Mouse (Mus musculus): ENCODE measurements around the gene Ankrd52.

Gene Ankrd52

DNA sequence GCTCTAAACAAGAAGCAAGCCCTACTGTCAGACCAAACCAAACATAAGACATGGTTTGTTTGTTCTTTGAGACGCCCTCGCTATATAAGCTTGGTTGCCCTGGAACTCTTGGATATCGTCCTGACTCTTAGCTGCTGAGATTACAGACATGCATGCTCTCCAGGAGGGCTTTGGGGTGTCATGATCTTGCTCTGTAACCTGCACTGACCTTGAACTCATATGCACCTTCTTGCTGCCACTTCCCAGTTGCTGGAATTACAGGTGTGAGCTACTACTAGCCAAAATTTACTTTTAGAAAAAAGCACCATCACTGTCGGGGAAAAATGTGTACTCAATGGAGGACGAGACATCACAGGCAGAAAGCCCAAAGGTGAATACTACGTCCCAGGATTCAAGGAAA is 7.3 kb upstream of the Ankrd52 start:
- no peak for DNase-seq (ENCODE audit: low read depth, low spot score)

DNA sequence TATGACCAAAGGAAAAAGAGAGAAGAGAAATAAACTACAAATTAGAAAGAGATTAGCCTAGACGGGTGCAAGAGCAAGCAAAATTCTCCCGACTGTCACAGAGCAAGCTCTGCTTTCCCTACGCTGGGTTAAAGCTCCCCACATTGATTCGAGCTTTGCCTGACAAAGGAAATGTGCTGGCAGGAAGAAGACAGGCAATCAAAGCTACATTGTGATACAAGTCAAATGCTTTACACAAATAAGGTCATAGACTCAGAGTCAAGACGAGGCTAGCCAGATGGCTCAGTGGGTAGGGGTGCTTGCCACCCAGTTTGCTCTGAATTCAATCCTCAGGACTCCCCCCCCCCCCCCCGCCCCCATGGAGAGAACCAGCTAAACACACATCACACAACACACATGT is 6.9 kb upstream of the Ankrd52 start:
- DNase-seq (ENCODE audit: low read depth, low spot score) = peak; percentile 15

DNA sequence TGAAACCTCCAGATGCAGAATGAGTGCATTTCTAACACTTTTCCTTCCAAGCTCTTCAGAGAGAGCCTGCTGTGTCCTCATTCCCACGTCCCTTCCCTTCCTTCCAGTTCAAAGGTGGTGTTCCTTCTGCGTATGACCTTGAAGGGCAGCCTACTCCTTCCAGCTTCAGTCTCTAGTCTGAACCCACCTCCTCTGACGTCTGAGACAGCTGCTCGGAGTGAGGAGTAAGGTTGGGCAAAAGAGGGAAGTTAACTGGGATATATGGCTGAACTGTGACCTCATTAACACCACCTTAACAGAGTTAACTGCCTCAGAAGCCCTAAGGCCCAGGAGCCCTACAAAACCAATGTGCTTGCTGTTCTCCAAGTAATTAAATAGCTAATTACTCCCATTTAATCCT is 6.3 kb upstream of the Ankrd52 start:
- no peak for DNase-seq (ENCODE audit: low read depth, low spot score)

DNA sequence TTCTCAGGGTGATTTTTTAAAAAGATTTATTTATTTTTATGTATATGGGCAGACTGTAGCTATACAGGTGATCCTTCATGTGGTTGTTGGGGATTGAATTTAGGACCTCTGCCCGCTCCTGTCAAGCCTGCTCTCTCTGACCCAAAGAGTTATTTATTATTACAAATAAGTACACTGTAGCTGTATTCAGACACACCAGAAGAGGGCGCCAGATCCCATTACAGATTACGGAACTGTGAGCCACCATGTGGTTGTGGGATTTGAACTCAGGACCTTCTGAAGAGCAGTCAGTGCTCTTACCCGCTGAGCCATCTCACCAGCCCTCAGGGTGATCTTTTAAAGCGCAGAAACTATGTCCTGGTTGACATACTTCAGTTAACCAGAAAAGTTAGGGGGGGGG is 4.8 kb upstream of the Ankrd52 start:
- DNase-seq (ENCODE audit: low read depth, low spot score) = no peak

DNA sequence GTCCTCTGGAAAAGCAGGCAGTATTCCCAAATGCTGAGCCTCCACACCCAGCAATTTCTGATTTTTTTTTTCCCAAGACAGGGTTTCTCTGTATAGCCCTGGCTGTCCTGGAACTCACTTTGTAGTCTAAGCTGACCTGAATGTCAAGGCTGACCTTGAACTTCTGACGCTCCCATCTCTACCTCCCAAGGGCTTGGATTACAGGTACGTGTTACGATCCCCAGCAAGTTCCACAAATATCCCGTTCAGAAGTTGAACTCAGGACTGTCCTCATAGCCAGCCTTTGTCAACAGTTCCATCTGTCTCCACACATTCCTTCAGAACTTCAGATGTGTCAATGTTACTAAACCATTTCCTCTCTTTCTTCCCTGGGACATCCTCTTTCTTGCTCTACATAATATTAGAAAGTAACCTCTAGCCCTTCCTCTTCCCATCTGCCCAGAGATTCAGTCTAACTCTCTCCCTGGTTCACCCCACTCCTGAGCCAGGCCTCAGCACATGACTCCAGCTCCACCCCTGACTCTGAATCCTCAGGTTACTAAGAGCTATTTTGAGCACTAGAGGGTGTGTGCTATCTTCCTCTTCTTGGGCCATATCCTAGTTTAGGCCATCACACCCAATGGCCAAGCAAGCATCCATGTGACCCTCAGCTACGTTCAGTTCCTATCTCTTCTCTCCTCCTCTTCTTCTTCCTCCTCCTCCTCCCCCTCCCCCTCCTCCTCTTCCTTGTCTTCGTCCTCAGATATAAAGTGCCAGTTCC is 3.7 kb upstream of the Ankrd52 start:
- no peak for DNase-seq (ENCODE audit: low read depth, low spot score)

DNA sequence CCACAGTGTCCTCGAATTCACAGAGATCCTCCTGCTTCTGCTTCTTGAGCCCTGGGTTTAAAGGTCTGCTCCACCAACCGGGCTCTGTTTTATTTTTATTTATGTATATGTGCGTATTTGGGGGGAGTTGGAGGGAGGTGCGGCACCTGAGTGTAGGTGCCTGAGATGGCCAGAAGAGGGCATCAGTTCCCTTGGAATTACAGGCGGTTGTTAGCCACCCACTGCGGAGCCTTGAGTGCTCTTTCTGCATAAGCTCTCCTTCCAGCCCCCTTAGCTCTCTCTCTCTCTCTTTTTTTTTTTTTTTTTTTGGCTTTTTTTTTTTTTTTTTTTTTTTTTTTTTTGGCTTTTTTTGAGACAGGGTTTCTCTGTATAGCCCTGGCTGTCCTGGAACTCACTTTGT is 2.5 kb upstream of the Ankrd52 start:
- DNase-seq (ENCODE audit: low read depth, low spot score) = no peak

DNA sequence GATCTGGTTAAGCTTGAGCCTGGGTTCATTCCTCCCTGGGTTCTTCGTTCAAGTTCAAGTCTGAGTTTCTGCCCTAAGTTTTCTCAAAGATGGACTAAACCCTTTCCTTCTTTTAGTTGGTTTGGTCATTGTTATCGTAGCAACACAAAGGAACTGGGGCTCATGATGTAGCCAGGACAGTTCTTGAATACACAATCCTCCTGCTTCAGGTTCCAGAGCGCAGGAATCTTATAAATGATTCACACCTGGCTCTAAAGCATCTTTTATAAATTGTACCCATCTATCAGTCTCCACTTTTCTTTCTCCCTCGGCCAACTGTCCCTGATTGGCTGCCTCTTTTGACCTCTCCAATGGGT is 838 bp upstream of the Ankrd52 start:
- DNase-seq (ENCODE audit: low read depth, low spot score) = no peak

DNA sequence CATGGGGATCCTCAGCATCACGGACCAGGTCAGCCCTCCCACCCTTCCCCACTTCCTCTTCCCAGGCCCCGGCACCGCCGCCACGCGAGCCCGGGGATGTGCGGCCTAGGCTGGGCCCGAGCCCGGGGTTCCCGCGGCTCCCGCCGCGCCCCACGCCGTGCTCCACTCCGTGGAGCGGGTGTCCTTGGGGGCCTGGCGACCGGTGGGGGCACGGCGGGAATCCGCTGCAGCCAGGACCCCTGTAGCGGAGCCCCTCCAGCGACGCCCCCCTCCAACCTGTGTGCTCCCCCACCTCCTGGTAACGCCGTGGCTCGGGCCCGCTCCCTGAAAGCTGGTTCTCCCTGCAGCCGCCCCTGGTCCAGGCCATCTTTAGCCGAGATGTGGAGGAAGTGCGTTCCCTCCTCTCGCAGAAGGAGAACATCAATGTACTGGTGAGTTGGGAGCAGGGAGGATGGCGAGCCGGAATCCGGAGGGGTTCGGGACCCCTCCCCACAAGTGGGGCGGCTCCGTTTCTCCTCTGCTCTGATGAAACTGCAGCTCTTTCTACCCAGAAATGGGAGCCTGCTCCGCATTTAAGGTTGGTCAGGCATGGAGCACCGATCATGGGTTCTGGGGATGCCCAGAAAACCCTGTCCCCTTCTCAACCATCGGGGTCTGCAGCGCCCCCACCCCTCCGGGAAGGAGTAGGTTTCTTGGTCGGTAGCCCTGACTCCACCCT is 466 bp downstream of the Ankrd52 start:
- DNase-seq (ENCODE audit: low read depth, low spot score) = no peak

DNA sequence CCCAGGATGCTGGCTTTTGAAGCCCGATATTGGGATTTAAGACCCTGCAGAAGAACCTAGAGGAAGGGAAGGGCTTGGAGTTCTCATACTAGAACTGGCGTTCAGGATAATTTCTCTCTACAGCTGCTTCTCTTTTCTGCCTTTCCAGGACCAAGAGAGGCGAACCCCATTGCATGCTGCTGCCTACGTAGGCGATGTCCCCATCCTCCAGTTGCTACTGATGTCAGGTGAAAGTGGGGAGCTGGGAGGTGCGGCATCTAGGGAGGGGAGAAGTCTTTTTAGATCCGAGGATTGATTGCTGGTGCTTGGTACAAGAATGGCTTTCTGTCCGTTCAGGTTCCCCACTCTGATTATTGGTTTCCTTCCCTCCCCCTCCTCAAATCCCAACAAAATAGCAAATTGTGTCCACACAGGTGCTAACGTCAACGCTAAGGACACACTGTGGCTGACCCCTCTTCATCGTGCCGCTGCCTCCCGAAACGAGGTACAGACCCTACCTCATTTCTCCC is 1.1 kb downstream of the Ankrd52 start:
- DNase-seq (ENCODE audit: low read depth, low spot score) = peak; percentile 61

DNA sequence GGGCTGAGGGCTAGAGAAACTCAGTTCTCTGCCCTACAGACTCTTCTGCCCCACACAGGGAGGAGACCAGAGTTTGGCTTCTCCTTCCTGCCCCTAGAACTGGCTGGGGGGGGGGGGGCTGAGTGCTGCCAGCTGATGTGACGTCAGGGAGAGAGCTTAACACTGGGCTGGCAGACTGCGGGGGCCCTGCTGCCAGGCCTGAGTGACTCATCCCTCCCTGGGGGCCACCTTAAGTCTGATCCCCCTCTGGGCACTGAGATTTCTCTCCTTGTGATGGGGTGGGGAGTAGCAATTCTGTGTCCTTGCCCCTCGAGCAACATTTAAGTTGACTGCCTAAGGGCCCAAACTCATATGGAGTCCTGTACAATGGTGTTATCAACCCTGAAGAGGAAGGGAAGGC is 1.5 kb downstream of the Ankrd52 start:
- DNase-seq (ENCODE audit: low read depth, low spot score) = peak; percentile 79

DNA sequence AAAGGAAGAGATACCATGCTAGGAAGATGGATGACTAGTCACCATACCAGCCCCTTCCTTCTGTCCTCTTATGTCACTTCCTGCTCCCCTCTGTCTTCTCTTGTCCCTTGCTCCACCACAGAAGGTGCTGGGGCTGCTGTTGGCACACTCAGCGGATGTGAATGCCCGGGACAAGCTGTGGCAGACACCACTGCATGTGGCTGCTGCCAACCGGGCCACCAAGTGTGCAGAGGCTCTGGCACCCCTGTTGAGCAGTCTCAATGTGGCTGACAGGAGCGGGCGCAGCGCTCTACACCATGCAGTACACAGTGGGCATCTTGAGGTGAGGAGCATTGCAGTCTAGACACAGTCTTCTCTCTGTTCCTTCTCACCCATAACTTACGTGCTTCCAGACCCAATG is 2.3 kb downstream of the Ankrd52 start:
- DNase-seq (ENCODE audit: low read depth, low spot score) = peak; percentile 49

DNA sequence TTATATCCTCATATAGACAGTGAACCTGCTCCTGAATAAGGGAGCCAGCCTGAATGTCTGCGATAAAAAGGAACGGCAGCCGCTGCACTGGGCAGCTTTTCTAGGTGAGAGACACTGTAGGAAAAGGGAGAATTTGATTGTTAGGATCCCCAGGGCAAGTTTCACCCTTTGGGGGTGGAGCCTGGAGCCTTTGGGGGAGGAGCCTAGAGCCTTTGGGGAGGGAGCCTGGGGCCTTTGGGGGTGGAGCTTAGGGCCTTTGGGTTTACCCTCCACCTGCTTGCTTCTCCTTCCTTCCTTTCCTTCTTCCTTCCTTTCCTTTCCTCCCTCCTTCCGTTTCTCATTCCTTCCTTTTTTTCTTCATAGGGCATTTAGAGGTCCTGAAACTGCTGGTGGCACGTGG is 3.6 kb downstream of the Ankrd52 start:
- DNase-seq (ENCODE audit: low read depth, low spot score) = no peak

DNA sequence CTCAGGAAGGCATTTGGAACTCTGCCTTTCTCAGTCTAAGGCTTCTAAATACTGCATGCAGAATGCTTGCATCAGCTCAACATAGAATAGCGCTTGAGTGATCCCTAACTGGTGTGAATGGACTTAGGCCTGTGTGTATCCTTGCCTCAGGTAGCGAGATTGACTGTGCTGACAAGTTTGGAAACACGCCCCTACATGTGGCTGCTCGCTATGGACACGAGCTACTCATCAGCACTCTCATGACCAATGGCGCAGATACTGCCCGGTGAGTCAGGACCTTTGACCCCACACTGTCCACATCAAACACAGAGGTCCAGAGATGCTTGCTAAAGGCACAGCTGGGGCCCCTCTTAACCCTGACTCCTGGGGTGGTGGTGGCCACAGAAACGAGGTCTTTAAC is 5.6 kb downstream of the Ankrd52 start:
- DNase-seq (ENCODE audit: low read depth, low spot score) = no peak

DNA sequence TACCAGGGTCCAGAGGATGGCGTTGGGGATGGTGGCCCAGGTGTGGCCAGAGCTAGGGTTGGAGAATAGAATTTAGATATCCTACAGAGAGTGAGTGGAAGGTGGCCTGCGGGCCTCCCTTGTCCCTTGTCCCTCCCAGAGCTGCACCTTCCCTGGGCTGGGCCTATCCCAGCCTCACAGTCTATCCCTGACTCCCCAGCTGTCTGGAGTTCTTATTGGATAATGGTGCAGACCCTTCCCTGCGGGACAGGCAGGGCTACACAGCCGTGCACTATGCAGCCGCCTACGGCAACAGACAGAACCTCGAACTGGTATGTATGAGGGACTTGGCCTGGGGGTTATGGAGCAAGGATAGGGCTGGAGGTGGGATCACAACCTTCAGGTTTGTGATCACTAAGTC is 9.0 kb downstream of the Ankrd52 start:
- no peak for DNase-seq (ENCODE audit: low read depth, low spot score)

DNA sequence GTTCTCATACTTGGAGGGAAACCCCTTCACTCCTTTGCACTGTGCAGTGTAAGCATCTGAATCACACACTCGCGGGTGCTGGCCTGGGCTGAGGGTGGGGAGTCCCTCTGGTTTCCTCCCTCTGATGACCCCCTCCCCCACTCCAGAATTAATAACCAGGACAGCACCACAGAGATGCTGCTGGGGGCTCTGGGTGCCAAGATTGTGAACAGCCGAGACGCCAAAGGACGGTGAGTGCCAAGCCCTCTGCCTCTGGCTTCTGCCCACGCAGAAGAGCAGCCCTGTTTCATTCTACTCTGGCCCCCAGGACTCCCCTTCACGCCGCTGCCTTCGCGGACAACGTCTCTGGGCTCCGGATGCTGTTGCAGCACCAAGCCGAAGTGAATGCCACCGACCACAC is 12.0 kb downstream of the Ankrd52 start:
- no peak for DNase-seq (ENCODE audit: low read depth, low spot score)

DNA sequence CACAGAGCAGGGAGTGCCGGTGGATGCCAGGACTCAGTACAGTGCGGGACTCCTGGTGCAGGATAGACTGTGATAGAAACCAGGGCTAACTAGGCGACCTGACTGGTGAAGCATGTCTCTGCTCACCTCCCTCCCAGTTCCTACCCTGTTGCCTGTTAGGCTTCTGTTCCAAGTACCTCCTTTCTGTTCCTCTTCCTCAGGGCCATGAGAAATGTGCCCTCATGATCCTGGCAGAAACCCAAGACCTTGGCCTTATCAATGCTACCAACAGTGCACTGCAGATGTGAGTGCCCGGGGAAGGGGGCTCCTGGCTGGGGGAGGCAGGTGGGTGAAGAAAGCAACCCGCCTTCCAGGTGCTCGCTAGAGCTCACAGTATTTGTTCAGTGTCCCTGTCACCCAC is 12.7 kb downstream of the Ankrd52 start:
- no peak for DNase-seq (ENCODE audit: low read depth, low spot score)

DNA sequence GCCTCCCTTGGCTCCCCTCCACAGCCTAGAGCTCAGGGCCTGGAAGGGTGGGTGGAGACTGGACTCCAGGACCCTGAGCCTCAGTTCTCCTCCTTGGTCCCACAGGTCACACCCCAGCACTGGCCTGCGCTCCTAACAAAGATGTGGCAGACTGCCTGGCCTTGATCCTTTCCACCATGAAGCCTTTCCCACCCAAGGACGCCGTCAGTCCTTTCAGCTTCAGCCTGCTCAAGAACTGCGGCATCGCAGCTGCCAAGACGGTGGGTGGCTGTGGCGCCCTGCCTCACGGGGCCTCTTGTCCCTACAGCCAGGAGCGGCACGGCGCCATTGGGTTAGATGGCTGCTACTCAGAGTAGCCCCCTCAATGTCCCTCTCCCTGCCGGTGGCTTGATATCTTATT is 13.5 kb downstream of the Ankrd52 start:
- DNase-seq (ENCODE audit: low read depth, low spot score) = no peak

DNA sequence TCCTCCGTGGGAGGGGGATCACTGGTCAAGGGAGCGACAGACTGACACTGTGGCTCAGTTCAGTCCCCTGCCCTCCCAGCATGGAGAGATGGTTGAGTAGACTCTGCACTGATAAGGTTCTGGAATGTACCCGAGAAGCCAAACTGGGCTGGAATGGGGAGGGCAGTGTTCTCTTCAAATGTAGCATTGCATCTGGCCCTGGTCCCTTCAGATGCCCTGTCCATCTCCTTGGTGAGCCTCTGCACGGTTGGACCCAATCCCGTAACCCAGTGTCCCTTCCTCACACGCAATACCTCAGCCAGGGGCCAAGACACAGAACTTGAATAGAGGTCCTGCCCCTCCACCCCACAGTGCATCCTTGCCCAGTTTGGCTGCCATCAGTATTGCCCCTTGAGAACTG is 14.9 kb downstream of the Ankrd52 start:
- no peak for DNase-seq (ENCODE audit: low read depth, low spot score)

DNA sequence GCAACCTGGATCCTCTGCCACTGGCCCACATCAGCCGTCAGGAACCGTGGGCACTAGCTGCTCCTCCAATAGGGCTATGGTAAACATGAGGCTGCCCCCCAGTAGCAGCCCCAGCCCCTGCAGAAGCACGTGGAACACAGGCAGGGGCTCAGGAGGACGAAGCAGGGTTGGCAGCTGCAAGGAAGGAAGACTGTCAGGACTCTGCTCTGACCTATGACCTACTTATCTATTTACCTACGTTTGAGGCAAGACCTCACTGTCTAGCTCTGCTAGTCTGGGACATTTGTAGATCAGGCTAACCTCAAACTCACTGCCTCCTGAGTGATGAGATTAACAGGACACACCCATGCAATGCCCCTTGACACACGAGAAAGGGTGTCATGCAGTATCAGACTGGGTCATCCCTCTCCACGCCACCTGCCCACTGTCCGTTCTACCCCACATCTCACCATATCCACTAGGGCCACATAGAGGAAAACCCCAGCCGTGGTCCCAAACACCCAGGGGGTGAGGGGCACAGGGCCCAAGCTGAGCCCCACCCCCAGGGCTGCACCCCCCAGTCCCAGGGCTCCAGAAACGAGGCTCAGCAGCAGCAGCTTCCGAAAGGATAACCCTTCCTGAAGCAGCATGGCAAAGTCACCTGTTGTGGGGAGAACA is 19.2 kb downstream of the Ankrd52 start:
- DNase-seq (ENCODE audit: low read depth, low spot score) = no peak

DNA sequence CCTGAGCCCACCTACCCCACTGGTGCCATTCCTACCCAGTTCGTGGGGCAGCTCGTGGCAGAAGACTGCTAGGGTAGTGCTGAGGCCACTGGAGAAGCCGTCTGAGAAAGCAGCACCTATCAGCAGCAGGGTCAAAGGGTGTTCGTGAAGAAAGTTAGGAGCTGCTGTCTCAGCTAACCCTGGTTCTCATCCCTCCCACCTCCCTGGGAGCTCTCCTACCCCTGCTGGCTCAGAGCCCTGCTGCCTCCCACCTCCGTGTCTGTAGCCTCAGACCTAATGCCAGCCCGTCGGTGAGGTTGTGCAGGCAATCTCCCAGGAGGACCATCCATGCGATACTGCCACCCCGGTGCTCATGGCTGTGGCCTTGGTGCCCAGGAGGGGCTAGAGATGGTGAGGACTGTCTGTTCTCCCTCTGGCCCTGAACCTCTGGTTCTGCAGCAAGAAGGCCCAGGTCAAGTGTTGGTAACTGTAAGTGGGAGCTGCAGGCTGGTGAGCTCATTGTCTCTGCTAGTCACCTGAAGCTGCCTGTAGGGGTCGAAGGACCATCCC is 19.9 kb downstream of the Ankrd52 start:
- no peak for DNase-seq (ENCODE audit: low read depth, low spot score)

DNA sequence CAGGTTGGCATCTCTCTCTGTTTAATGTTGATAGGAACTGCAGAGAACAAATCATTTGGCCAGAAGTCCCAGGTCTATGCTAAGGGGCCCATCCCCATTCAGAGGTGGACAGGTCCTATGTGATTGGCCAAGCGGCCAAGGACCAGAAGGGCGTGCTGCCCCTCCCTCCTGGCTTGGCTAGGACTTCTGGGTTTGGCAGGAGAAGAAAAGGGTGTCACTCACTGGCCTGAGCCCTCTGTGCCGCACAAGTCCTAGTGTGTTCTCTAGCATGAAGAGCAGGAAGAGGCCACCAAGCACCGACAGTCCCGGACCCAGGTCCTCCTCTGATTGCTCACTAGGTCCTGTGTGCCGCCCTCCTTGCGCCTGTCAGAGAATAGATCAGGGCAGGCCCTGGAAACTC is 20.6 kb downstream of the Ankrd52 start:
- peak; percentile 79 for DNase-seq (ENCODE audit: low read depth, low spot score)

DNA sequence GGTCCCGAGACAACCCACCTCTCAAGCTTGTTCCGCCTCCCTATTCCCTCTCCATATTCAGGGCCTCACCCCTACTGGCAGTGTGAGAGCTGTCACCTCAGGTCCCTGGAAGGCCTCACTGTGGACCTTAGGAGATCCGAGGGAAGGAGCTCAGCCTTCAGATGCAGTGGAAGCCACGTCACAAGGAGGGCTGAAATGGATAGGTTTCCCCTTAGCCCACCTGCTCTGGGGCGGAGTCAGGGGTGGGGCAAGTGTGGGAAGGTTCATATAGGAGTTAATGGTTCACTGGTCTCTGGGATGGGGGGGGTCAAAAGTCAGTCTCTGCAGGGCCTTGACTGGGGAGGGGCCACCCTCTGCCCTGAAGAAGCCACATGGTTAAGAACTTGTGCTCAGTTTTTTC is 23.4 kb downstream of the Ankrd52 start:
- DNase-seq (ENCODE audit: low read depth, low spot score) = no peak

DNA sequence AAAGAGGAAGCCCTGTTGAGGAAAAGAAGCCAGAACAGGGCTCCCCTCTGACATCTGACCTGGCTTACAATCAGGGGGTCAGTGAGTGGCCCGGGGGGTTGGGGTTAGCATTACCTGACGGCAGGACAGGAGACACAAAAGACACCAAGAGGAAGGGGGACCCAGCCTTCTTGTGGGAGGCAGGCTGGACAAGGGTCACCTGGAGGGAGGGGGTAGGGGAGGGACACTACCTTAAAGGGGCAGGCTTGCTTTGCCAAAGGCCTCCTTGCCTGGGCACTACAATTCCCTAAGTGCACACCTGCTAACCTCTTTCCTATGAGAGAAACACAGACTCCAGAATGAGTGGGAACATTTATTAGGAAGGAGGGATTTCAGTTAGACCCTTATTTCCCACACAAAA is 24.1 kb downstream of the Ankrd52 start, which contains the start of gene Slc39a5:
Gene Slc39a5, minus strand, starts transcription at position 174 of the 400 bp plus-strand sequence.
- no peak for DNase-seq (ENCODE audit: low read depth, low spot score)
